Mouse (Mus musculus): ENCODE results near the gene Pdia3.
"Not testable (repeated sequence)": the region's sequence is repeated elsewhere in the genome, so short reads cannot be mapped to it uniquely, and the experiment has no call there.

Gene Pdia3

DNA sequence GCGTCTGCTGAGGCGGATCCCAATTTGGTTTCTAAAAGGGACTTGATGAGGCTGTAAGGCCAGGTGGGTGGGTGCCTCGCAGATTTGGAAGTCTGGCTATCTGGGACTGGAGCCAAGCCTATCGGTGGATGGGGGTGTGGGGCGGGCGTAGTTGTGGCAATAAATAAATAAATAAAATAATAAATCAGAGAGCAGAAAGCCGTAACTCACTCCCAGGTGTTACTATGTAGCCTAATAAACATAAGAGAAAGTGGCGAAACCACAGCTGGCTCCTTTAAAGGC is 29.4 kb downstream of the Pdia3 start:
- DNase-seq = no peak

DNA sequence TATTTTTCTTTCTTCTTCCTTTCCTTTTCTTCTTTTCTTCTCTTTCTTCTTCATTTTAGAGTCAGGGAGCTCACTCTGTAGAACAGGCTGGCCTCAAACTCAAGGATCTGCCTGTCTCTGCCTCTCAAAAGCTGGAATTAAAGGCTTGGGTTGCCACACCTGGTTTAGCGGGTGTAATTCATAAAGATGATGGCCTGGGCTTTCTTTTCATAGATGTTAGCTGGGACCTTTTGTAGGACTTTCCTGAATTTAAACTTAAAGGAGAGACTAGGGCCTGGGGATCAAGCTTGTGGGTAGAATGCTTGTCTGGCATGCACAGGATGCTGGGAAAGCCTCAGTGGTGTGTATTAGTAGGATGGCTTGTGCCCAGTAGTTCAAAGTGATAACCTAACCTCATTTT is 30.6 kb downstream of the Pdia3 start, which contains the start of gene Ell3:
TSS of gene Ell3 (minus strand) at position 101 of the 400 bp plus-strand sequence.
- DNase-seq = no peak

DNA sequence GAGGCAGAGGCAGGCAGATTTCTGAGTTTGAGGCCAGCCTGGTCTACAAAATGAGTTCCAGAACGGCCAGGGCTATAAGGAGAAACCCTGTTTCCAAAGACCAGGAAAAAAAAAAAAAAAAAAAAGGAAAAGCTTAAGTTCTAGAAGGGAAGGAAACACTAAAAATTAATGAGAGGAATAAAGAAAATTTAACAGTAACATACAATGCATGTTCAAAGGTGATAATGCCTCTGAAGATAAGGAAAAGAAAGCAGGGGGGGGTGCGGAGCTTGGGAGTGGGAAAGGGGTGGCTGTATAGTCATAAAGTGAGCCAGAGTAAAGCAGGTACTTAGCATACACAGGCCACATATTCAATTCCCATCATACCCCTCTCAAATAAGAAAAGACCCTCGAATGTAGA is 31.5 kb downstream of the Pdia3 start:
- no peak for DNase-seq

DNA sequence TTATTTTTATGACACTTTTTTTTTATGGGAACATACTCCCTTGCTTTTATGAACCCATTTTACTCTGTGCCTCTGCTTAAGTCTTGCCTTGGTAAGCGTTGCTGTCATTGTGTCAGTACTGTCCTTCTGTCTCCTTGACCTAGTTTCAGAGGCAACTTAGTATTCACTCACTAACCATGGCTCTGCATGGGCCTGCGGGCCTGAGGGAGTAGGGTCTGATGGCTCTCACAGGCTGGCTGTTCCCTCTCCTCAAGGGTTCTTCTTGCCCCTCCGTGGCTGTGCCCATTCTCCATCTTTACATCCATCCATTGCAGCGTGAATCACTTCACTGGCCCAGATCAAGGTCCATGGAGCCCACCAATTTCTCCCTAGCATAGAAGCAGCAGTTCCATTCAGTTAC is 32.9 kb downstream of the Pdia3 start:
- DNase-seq = no peak

DNA sequence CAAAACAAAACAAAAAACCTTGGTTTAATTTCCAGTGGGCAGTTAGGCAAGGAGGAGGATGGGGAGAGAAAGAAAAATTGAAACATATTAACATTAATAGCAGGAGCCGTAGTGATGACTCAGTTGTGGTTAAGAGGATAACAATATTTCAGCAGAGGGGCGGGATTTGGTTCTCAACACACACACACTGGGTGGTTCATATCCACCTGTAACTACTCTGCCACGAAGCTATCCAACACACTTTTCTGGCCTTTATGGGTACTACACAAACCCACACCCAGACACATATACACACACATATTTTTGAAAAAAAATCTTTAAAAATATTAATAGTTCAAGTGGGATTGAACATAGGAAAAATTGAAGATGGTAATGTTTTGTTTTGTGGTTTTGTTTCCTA is 33.4 kb downstream of the Pdia3 start:
- DNase-seq = no peak

DNA sequence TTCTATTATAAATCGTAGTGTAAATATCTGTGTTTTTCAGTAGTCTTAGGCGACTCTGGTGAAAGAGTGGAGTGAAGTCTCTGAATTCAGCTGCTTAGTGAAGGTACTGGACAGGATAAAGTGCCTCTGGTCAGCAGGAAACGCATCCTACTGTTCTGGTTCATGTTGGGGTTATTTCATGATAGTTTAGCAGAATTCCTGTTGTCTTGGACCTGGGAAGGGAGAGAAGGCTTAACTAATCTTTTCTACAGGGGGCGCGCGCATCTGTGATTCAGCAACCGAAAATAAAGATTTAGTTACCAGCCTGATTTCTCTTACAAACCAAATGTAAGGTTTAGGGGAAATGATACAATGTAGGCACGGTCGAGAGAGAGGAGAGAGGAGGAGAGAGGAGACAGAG is 34.6 kb downstream of the Pdia3 start:
- DNase-seq = peak; percentile 47

DNA sequence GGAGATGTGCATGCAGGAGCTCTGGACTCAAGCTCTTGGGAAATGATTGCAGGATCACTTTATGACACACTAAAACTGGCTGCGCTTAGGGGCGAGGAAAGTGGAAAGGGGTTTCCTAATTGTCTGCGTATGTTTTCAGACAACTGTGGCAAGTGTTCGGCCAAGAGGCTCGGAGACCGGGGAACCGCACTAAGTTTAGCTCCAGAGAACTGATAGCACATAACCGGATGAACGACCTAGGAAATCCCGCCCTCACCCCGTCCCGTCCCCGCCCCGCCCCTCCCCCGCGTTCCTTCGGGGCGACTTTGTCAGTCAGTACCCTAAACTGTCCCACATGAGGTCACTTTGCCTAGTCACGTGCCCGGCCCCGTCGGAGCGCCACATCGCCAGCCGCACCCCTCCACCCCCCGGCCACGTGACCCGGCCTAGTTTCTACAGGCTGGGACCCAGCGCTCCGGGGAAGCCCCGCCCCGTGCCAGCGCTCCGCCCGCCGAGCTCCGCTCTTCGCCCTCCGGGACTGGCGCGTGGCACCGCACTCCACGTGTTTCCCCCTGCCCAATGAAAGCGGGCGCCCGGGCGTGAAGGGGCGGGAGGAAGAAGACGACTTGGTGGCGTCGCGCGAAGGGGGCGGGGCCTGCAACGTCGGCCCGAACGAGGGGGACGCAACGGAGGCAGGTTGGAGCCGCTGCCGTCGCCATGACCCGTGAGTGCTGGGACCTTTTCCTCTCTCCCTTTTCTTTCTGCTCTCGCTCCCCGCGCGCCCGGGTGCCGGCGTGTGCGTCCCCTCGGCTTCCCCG is 35.4 kb downstream of the Pdia3 start, which contains the start of gene Serf2:
TSS of gene Serf2 (plus strand) at position 457 of the 797 bp plus-strand sequence.
- DNase-seq = peak; percentile 98

DNA sequence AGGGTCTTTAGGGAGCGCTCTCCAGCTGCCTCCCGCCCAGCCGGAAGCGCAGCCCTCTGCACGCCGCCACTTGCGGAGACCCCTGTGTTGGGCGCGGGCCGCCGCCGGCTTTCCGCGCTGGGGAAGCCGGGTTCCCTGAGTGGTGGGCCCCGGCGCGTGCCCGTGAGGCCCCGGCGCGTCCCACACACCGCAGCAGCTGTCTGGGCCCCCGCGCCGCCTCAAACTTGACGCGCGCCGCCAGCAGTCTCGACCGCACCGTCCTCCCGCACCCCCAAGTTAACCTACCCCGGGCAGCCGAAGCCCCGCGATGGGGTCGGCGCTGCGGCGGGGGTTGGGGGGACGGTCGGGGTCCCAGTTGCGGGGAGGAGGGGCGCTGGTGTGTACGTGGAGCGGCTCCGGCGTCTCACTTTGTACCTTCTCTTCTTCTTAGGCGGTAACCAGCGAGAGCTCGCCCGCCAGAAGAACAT is 36.0 kb downstream of the Pdia3 start:
- no peak for DNase-seq

DNA sequence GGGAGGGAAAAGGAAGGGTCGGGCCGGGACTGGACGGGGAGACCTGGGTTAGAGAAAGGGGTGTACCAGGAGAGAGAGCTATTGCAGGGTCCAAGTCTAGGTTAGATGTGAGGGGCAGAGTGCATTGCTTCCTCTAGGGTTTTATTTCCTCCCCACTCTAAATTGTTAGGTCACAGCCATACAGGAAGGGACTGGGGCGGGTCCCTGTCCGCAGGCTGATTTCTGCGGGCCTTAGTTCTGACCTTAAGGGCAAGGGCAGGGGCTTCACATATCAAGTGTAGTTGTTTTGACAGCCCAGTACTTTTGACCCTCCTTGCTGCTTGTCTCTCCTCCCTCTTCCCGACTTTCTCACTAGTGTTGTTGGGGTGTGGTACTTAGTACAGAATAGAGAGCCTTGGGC is 36.5 kb downstream of the Pdia3 start:
- DNase-seq = no peak

DNA sequence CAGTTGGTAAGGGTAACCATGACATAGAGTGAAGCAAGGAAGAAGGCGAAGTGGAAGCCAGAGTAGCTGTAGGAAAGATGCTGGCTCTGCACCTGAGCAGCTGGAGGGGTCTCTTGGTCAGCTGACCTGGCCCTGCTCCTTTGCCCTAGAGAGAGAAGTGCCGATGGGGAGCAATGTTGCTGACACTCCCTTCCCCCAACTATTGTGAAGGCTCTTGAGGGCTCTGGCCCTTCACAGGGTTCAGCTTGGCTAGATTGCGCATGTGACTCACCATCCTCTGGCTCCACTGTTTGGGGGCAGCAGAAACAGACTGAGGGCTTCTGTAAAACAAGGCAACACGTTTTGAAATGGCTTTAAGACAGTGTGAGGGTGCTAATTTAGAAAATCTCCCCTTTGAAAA is 38.8 kb downstream of the Pdia3 start:
- no peak for DNase-seq

DNA sequence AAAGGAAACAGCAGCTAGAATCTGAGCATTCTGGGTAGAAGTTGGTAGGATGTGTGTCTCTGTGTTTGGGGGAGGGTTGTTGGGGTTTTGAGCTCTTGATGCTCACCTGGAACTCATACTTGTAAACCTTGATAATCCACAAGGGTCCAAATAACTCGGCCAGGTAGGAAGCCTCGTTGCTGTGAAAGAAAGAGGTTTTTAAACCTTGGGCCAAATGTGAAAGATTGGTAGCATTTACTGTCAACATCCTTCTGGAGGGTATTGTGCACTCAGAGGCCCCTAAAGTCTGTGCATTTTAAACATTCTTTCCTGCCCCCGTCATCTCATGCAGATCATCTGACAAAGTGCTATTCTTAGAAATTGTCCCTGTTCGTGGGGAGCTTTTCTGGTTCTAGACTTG is 39.4 kb downstream of the Pdia3 start, which contains the start of gene Hypk:
TSS of gene Hypk (plus strand) at position 301 of the 400 bp plus-strand sequence.
- no peak for DNase-seq

DNA sequence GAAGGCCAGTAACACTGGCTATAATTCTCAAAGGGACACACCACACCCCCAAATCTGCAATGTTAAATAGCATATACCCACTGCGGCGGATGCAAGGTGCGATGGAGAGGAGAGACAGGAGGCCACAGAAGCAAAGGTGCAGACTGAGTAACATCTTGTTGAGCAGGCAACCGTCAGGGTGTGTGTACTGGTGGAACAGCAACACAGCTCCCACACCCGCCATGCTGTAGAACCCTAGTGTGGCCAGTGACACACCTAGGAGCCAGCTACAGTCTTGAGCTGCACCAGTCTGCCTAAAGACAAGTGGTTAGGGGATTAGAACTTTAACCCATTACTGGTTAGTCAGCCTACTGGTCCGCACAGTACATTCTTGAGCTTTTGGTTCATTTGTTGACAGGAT is 40.3 kb downstream of the Pdia3 start:
- no peak for DNase-seq

DNA sequence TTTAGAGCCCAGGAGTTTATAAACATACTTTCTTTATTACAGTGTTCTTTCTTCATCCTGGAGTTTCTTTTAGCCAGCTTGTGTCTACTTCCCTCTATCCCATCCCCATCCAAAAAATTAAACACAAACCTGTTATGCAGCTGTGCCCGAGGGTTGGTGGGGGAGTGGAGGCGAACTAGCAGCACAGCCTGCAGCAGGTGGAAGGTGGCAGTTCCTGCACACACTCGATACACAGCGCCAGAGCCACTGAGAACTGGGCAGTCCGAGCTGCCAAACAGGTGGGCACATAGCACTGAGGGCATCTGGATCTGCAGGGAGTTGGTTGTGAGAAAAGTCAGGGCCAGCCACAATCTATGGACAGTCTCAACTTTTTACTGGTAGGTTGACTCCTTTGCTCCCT is 42.0 kb downstream of the Pdia3 start:
- no peak for DNase-seq

DNA sequence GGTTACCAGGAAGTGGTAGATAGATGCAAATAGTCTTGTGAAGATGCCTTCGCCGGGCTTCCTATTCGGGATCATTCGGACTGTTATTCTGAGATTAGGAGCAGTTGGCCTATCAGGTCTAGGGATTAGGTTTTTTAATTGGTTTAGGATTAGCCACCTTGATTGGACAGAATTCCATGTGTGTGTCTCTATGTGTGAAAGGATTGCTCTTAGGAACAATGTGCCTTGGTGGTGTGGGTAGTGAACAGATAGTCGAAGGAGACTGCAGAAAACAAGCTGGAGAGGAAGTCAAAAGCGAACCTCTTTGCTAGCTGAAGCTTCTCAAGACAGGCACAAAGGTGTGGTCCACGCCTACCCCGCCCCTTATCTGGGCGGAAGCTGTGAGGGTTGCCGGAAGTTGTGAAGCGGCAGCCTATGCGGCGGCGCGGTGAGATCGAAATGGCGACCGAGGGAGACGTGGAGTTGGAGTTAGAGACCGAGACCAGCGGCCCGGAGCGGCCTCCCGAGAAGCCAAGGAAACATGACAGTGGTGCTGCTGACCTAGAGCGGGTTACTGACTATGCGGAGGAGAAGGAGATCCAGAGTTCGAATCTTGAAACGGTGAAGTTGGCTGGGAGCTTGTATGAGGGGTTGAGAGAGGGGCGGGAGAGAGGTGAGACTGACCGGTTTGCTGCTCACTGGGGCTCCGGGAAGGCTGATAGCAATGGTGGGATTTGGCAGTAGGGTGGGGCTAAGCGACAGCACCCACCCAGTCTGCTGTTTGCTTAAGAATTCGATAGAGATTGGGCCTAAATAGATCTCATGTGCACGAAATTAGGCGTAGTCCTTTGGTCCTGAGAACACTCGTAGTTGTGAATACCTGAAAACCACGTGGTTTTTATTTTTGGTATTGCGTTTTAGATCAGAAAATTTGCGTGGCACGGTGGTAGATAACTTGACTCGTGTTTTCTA is 43.4 kb downstream of the Pdia3 start, which contains the start of gene Serinc4:
TSS of gene Serinc4 (minus strand) at position 90 of the 951 bp plus-strand sequence.
- DNase-seq = peak; percentile 80

DNA sequence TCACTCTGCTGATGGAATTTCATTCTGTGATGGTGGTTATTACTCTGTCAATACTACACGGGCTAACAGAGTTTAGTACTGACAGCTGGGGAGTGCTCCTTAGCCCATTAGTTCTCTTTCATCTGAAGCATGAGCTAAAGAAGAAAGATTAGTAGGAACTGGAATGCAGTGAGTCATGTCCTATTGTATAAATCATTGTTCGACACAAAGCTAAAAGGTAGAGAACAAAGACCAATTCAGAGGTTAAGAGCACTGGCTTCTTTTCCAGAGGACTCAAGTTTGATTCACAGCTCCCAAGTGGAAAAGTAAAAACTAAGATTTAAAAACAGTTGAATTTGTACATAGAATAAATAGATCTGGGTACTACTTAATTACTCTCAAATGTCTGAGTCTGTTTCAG is 46.5 kb downstream of the Pdia3 start:
- no peak for DNase-seq

DNA sequence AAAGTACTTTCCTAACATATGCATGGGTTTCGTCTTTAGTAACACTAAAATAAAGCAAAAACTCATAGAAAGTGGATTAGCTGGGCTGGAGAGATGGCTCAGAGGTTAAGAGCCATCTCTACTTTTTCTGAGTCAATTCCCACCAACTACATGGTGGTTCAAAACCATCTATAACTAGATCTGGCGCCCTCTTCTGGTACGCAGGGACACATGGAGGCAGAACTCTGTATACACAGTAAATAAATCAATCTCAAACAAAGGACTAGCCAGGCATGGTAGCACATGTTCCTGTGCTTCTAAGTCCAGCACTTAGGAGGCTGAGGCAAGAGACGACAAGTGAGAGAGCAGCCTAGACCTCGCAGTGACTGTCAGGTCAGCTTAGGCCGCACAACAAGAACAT is 55.4 kb downstream of the Pdia3 start:
- DNase-seq = not testable (repeated sequence)

DNA sequence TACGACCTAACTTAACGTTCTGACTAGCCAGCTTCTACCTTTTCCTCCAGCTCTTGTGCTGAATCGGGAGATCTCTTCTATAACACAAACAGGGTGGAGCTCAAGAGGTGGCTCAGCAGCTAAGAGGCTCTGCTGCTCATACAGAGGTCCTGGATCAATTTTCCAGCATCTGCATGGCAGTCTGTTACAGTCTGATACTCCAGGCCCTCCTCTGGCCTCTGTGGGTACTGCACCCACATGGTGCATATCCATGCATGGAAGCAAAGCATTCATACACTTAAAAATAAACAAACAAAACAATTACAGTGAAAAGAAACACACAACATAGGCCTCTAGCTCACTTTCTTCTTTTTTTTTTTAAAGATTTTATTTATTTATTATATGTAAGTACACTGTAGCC is 59.2 kb downstream of the Pdia3 start:
- not testable (repeated sequence) for DNase-seq

DNA sequence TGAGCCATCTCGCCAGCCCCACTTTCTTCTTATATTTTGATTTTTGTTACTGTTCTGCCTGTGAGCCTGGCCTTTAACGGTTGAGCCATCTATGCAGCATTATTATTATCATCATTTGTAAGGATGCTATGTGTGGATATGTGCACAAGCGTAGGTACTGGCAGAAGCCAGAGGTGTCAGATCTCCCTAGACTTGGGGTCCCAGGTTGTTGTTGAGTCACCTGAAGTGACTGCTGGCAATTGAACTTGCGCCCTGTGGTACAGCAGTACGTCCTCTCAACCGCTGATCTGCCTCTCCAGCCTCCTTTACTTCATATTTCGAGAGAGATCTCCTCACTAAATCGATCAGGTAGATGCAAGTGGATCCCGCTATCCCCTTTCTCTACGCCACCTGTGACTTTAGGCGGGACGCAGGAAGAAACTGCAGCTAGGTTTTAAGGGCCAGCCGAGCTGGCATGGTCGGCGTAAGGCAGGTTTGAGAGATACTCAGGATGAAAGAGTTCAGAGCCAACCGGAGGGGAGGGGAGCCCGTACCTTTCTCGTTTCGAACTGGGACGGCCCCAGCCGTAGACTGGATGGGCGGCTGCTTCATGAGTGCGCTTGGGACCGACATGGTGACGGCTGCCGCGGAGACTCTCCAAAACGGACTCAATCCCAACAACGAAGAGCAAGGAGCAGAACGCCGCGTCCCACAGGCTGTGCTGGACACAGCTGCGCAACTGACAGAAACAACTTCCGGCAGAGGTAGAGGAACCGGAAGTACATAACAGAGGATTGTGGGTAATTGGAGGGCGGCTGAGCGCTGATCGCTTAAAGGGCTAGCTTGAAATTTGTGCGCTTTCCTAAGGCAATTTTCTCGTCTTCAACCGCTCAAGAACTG is 60.0 kb downstream of the Pdia3 start, which contains the start of gene Mfap1b:
TSS of gene Mfap1b (minus strand) at position 767 of the 879 bp plus-strand sequence.
- DNase-seq = peak; percentile 71

DNA sequence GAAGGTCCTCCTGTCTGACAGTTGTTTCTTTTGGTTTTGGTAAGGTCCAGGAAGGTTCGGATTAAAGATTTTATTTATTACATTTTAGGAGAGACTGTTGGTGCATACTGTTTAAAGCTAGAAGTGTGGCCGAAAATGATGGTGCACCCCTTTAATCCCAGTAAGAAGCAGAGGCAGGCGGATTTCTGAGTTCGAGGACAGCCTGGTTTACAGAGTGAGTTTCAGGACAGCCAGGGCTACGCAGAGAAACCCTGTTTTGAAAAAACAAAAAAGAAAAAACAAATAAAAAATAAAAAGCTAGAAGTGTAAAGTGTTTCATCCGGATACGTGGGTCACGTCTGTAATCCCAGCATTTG is 60.6 kb downstream of the Pdia3 start:
- no peak for DNase-seq

DNA sequence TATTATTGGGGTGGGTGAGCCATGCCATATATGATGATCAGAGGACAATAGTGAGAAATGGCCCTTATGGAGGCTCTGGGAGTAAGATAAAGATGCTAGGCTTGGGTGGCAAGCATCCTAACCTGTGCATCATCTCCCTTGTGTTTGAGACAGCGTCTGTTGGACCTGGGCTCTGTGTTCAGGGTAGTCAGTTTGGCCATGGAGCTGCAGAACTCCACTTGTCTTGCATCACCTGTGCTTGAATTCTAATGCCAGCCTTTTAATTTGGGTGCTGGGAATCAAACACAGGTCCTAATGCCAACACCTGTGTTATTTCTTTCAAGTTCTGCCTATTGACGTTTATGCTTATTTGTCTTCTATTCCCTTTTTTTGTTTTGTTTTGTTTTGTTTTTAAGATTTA is 61.7 kb downstream of the Pdia3 start:
- not testable (repeated sequence) for DNase-seq

DNA sequence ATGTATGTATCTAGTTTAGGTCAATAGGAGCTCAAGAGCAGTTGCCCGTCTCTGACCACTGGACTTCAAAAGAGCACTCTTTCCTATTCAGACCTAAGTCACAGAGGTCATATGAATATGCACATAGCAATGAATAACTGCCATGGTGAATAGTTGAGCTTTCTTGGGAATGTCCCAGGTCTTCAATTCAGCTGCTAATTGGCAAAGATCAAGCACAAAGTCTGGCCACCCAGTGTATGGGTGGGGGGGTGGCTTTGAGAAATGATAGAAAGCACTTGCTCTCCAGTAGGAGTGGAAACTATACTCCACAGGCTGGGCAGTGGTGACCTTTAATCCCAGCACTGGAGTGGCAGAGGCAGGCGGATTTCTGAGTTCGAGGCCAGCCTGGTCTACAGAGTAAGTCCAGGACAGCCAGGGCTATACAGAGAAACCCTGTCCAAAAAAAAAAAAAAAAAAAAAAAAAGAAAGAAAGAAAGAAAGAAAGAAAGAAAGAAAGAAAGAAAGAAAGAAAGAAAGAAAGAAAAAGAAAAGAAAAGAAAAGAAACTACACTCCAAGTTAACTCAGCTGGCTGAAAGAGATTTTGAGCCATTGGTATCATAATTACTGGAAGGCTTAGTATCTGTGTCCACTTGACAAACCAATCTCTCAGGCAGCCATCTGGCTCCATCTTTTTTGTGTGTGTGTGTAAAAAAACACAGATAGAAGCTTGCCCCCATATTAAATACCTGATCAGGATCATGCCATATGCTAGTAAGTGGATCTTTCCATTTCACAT is 64.1 kb downstream of the Pdia3 start:
- no peak for DNase-seq

DNA sequence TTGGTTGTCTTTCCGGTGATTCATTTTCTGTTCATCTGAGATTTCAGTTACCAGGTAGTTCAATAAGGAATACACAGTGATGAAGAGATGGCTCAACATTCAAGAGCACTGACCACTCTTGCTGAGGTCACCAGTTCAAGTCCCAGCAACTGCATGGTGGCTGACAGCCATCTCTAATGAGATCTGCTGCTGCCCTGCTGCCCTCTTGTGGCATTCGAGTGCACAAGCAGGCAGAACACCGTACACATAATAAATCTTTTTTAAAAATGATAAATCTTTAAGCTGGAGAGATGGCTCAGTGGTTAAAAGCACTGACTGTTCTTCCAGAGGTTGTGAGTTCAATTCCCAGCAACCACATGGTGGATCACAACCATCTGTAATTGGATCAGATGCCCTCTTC is 66.9 kb downstream of the Pdia3 start:
- DNase-seq = no peak
